Mouse (Mus musculus) heart, postnatal 0 days (tissue): Measurements from ENCODE around the gene Plekhg3.

Source experiments
- CTCF ChIP-seq: IDR thresholded peaks from 2 replicates; pipeline ENCODE4 v1.5.1; 2016; ENCODE audit warnings: antibody characterized with exemption, control low read depth, low read depth
- EP300 ChIP-seq: IDR thresholded peaks from 2 replicates; pipeline ENCODE4 v1.6.1; 2016; ENCODE audit warnings: antibody characterized with exemption, low read depth

DNA sequence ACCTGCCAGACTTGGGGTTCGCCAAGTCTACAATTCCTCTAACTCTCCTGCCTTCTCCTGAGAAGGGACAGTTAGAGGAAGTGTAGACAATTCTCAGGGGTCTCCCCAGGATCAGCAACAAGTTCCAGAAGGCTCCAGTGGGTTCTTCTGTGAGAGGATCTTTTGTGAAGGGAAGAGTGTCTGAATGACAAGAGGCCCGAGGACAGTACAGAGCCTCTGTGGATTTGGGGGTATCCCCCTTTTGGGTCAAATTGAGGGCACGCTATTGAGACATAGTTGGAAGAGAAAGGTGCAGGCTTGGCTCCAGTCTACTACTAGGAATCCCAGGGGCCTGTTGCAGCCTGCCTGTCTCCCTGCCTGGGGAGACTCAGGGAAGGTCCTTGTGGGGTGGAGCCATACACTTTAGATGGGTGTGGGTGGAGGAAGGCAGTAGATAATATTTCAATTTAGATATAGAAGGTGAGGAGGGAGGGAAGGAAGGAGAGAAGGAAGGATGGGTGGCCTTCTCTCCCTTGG is 24.2 kb downstream of the Plekhg3 start:
- TF ChIP-seq CTCF (no peak), EP300 (no peak)
